Comparison of ENCODE assay signal across 8 mouse cellular contexts in the genomic region with DNA sequence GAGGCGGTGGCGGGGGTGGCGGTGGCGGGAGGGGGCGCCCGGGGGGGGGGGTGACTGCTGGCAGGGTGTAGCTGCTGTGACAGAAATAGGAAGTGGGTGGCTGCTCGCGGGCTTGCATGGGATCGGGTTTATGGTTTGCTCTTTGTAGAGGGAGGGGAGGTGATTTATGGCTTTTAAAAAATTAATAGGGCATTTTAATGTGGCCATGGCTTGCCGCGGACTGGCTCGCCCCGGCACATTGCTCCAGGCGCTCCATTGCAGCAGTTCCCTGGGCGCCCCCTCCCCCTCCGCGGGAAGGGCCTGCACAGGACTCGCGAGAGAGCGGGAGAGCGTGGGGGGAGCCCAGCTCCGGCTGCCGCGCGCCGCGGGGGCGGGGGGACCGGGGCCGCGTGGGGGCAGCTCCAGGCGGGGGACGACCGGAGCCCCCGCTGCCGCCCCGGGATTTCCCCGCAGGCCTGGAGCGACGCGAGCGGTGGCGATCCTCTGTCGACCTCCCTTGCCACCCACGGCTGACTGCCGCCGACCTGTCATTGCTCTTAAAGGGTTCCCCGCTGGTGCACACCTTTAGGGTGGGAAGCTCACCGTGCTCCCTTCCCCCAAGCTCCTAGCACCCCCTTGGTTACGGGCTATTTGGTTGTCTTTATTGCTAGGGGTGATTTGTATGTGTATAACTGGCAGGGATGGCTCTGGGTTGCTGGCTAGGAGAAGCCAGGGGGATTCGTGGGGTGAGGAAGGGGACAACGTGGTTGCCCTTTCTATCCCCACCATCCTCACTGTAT. TPM values are rescaled to one million over a fixed set of nuclear protein-coding genes. Genes with fewer than 3 reads are reported as not detected.
A peak's percentile ranks its signal among the peaks of the same experiment; 100 is the strongest.
DNase-seq lines count a peak whose midpoint lies in the region.

No protein-coding gene starts in this region.

- peak; percentile 89 for DNase-seq in NIH3T3 (ENCODE audit: low read depth)
- DNase-seq in cerebellum, postnatal 10 days = peak; percentile 91
- peak; percentile 78 to 84 for DNase-seq in gastrocnemius, adult 8-10 months (ENCODE audit: low spot score in 2 of 2)
- peak; percentile 50 for DNase-seq in hindlimb bud, embryonic 11.5 days (ENCODE audit: extremely low spot score, low read depth, low spot score)
- peak; percentile 59 to 74 for DNase-seq in left cerebral cortex, adult 9 months (ENCODE audit: low spot score in 2 of 2)
- peak; percentile 82 for DNase-seq in right cerebral cortex, postnatal 25 days
- peak; percentile 80 to 86 for DNase-seq in urinary bladder, postnatal 4 days (ENCODE audit: low spot score in 2 of 2)

- no peaks in the 10 kb centered on the region for H3K27me3 ChIP-seq in megakaryocyte, embryonic 14.5 days (replicated peaks)

- H3K4me1 ChIP-seq in megakaryocyte, embryonic 14.5 days = peaks cover 63% of the 10 kb centered on the region

- no peaks in the 10 kb centered on the region for H3K36me3 ChIP-seq in megakaryocyte, embryonic 14.5 days (replicated peaks; ENCODE audit: low read length)

- H3K4me3 ChIP-seq in megakaryocyte, embryonic 14.5 days (replicated peaks) = peak overlapping the region; percentile 99

- no peaks in the 10 kb centered on the region for H3K9me3 ChIP-seq in megakaryocyte, embryonic 14.5 days

RNA-seq across cellular contexts. Expression of gene Ppp3ca, which starts 1.4 kb away (rescaled TPM):
- 100 to 1,000 TPM; 161 to 203 (median 178) TPM for total RNA-seq in gastrocnemius, adult 8-10 months (2022)
- 42.7 and 107 TPM in 2 replicates for polyA plus RNA-seq in megakaryocyte, embryonic 14.5 days (2012; ENCODE audit: insufficient read depth, low replicate concordance)

Comparison
In these comparisons a context has a peak if more than half of its experiments do, and no peak if none do; other contexts are left out.
1. Peak in every context shown above with its lines: DNase-seq and H3K4me3 ChIP-seq.